Mouse (Mus musculus): ENCODE measurements around the gene Pigu.

- TF ChIP-seq CTCF (IDR thresholded peaks at IDR 0.05 in 2 of 3, conservative IDR thresholded peaks at IDR 0.05 in 1 of 3; ENCODE audit: control insufficient read depth in 1 of 3, insufficient read depth in 1 of 3, low read depth in 2 of 3, low read length in 3 of 3, poor library complexity in 1 of 3, severe bottlenecking in 1 of 3): no peak
- TF ChIP-seq EP300 (IDR thresholded peaks at IDR 0.05; ENCODE audit: low read depth in 1 of 2, low read length in 2 of 2): no peak
- no peak for TF ChIP-seq KAT2A (conservative IDR thresholded peaks at IDR 0.05; ENCODE audit: low read depth, low read length)
- no peak for TF ChIP-seq POLR2AphosphoS2 (IDR thresholded peaks at IDR 0.05; ENCODE audit: low read length)
- no peak for TF ChIP-seq TAL1 (IDR thresholded peaks at IDR 0.05; ENCODE audit: low read length)
- TF ChIP-seq MYC (IDR thresholded peaks at IDR 0.05; ENCODE audit: low read depth, low read length): no peak
- TF ChIP-seq POLR2A (IDR thresholded peaks at IDR 0.05; ENCODE audit: control insufficient read depth in 1 of 2, insufficient read depth in 1 of 2, low read depth in 1 of 2, low read length in 2 of 2, poor library complexity in 1 of 2): no peak
- no peak for TF ChIP-seq CHD1 (IDR thresholded peaks at IDR 0.05; ENCODE audit: low read depth, low read length)
Measured at GRCm38 (mm10) chr2:155313671-155314070, 43.6 kb downstream of the Pigu start.

All from MEL (cell line).